Mouse (Mus musculus) midbrain, embryonic 11.5 days (tissue): ENCODE data around the gene Commd6. TPM values are rescaled to one million over a fixed set of nuclear protein-coding genes. Genes with fewer than 3 reads are reported as not detected.

Source experiments
- ATAC-seq: fragments of 200-750 bp; cut with Nextera tagmentation; 2 replicates; pipeline ENCODE4 v1.8.0; 2017; ENCODE audit warnings: moderate TSS enrichment, moderate library complexity; ENCODE audit not compliant: low FRiP score
- DNase-seq: peaks from one replicate; pipeline ENCODE4 v3.0.0; 2015; ENCODE audit warnings: low spot score; ENCODE audit errors: missing footprints
- H3K27ac ChIP-seq: fragments of 300-500 bp; sonication (generic); 2 replicates; pipeline ENCODE4 v1.5.1; 2014; ENCODE audit warnings: low read depth, low read length
- H3K27me3 ChIP-seq: fragments of 300-500 bp; sonication (generic); 2 replicates; pipeline ENCODE4 v1.6.1; 2014; ENCODE audit warnings: mild to moderate bottlenecking, low read length, moderate library complexity, mixed read lengths; ENCODE audit not compliant: control insufficient read depth, insufficient read depth
- H3K36me3 ChIP-seq: fragments of 300-500 bp; sonication (generic); 2 replicates; pipeline ENCODE4 v1.6.1; 2014; ENCODE audit warnings: mild to moderate bottlenecking, low read length, moderate library complexity, mixed read lengths; ENCODE audit not compliant: control insufficient read depth, insufficient read depth
- H3K4me1 ChIP-seq: fragments of 300-500 bp; sonication (generic); 2 replicates; pipeline ENCODE4 v1.6.1; 2014; ENCODE audit warnings: low read length; ENCODE audit not compliant: control insufficient read depth, insufficient read depth
- H3K4me2 ChIP-seq: fragments of 300-500 bp; sonication (generic); 2 replicates; pipeline ENCODE4 v1.6.1; 2014; ENCODE audit warnings: mild to moderate bottlenecking, moderate library complexity
- H3K4me3 ChIP-seq: fragments of 300-500 bp; sonication (generic); 2 replicates; pipeline ENCODE4 v1.5.1; 2014; ENCODE audit warnings: low read depth, low read length
- H3K9ac ChIP-seq: fragments of 300-500 bp; sonication (generic); 2 replicates; pipeline ENCODE4 v1.6.1; 2014; ENCODE audit warnings: low read length
- H3K9me3 ChIP-seq: fragments of 300-500 bp; sonication (generic); 2 replicates; pipeline ENCODE4 v1.6.1; 2016; ENCODE audit warnings: low read length; ENCODE audit not compliant: control insufficient read depth
- WGBS: fragments of 180-500 bp; shearing (Covaris S2); extraction: QIAGEN DNeasy Blood & Tissue Kit; methylation state at CpG from one replicate; pipeline ENCODE4 v1.1.7; 2014; 5-methylcytosine and 5-hydroxymethylcytosine counted together
- polyA plus RNA-seq: library from polyadenylated mRNA; unstranded; fragments of >200 nt; fragmentation: Nextera tagmentation; extraction: Ambion mirVana; gene quantifications from 2 replicates; pipeline ENCODE4 v1.2.1, GENCODE M21; 2014

Gene Commd6
- polyA plus RNA-seq, 1 experiment from 2014 or later = 121 TPM

GRCm38 (mm10) chr14:101586096-101586495 is 54.4 kb downstream of the Commd6 start:
- H3K4me3 ChIP-seq = no peak overlapping the region
- ATAC-seq (no peak), DNase-seq (no peak)
- 78% methylated on average over 7 of the region's 7 CpGs for WGBS
- H3K9ac ChIP-seq = no peak overlapping the region
- no peaks in the 10 kb centered on the region for H3K9me3 ChIP-seq
- no peak overlapping the region for H3K4me2 ChIP-seq
- no peaks in the 10 kb centered on the region for H3K36me3 ChIP-seq
- no peak overlapping the region for H3K27ac ChIP-seq
- no peaks in the 10 kb centered on the region for H3K4me1 ChIP-seq
- no peaks in the 10 kb centered on the region for H3K27me3 ChIP-seq

Other genes with a start within 250 kb of the Commd6 start
- gene Tbc1d4, start 31.5 kb downstream of the Commd6 start, polyA plus RNA-seq = 4.1 and 4.5 TPM in 2 replicates
- gene Uchl3, start 13.3 kb upstream of the Commd6 start, polyA plus RNA-seq = 164 TPM in 2 replicates
- not detected in 2 replicates for gene Gm9922, start 89.1 kb upstream of the Commd6 start, polyA plus RNA-seq
- gene Lmo7, start 89.3 kb upstream of the Commd6 start, polyA plus RNA-seq = 0.82 and 2.5 TPM in 2 replicates